Mouse (Mus musculus) lung, postnatal 10 days (tissue): ENCODE measurements at regions not wholly inside any gene's neighbourhood (a gene's known extent, or its start where the extent isn't known, plus 50 kb on each side); places are given as distances from the start of the nearest gene placed in this dataset.

ENCODE experiments used
- DNase-seq: peaks from one replicate; pipeline ENCODE4 v3.0.0; 2021

DNA sequence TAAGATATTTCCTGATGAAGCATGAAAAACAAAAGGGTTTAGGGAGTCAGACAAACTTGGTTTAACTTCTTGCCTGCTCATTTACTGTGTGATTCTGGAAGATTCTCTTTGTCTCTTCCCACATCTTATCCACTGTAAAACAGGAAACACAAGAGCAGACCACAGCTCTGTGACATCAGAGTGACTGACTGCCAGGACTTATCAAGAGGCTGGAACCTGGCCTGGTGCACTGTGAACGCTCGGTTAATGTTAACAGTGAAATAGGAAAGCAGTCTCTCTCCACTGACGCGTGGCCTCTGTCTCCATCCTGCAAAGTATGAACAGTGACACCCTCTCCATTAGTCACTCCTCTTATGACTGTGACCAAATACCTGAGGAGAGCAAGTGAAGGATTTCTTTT is 73.1 kb upstream of the Noct start:
- no peak for DNase-seq

DNA sequence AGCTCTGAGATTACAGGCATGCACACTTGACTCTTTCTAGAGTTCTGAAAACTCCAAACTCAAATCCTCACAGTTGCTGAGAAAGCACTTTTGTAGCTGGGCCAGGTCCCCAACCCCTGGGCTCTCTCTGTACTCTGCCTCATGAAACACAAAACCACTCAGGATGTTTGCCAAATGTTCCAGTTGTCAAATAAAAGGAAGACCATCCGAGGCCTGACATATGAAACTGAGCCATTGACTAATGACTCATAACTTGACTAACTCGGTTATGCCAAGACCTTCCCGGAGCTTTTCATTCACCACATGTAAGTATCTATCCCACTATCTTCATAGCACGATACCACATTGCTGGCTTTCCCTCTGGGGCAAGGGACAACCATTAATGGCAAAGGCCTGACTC is 68.6 kb upstream of the Noct start:
- DNase-seq, result no peak

DNA sequence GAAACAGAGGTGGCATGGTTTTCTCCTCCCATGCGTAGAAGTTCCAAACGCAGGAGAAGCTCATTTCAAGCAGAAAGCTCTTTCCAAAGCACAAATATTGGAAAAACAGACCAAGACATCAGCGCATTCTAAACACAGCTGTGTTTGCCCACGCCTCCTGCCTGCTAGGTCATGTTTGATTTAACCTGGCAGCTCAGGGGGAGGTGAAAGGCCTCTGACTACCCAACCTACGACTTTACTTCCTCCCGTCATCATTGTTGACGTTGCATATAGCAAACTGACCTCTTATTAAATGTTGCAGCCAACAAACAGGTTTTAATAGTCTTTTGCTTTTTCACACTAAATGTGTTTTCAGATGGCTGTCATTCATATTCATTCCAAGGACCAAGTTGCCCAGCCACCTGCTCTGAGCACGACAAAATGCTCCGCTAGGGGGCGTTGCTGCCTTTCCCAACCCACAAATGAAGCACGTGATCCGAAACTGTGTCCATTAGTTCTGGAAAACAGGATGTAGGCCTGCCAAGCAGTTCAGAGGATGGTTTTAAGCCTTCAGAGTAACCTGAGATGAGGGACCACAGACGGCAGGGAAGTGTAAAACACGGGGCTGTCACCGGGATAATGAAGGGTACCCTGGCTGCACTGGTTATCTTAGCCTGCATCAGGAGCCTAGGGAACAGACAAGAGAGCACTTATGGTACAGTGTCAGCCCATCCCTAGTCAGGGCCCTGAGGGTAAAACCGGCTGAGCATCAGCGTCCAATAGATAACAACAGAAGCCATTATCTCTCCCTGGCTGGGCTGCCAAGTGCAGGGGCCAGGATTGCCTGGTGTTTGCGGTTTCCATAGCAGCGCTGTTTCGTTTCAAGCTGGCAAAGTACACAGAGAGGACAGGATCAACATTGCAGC is 67.6 kb upstream of the Noct start:
- peak; percentile 75 for DNase-seq

DNA sequence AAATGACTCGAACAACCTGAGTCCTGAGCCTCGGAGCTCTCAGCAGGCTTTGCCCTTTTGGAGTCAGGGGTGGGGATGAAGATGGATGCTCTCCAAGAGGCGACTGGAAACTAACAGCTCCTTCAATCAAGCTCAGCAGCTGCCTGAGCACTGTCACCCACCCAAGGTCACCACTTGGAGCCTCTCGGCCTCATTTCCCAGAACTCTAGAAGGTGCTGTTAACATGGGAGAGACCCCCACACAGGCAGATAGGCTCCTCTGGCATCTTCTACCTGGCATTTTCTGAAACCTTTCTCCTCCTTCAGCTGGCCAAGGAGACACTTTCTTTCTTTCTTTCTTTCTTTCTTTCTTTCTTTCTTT is 67.0 kb upstream of the Noct start:
- no peak for DNase-seq

DNA sequence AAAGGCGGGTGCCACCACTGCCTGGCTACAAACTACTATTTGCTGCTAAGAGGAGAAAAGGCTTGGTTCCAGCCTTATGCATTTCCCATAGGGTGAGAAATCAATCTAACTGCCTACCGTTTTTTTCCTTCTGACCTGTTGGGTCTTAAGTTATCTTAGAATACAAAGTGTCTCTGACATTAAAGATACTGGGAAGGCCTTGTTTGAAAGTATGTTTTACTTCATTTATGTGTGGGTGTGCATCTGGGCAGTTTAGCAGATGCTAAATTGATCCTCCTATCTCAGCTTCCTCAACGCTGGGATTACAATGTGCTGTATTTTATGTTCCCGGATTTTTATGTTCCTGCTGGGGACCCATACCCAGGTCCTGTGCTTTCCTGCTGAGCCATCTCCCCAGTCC is 65.8 kb upstream of the Noct start:
- DNase-seq, result no peak

DNA sequence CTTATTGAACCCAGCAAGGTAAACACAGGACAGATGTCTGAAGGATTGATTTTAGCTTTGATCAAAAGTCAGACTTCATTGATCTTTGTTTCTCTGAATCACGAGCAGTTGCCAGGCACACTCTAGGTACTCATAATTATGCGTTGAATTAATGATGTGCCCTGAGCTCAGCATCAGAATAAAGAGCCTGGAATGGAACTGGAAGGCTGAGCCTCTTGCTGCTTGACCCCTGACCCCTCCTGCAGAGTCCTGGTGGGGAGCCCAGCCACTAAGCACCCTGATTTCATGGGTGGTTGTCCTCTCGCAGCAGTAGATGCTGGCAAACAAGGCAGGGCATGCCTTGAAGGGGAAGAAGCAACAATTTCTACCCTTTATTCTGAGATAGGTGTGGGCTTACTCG is 64.9 kb upstream of the Noct start:
- no peak for DNase-seq

DNA sequence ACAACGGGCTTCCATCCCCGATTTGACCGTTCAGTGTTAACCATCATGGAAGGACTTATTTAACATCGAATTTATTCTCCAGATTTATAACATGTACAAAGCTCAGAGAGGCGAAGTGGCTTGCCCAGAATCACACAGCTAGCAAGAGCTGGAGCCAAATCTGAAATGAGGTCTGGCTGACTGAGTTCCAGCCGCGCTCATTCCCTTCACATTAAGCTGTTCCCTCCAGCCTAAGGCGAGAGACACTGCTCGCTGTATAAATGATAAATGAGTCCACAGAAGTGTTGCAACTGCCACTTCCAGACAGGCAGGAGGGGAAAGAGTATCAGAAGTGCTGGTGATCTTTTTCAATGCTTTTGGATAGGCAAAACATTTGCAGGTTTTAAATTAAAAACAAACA is 64.4 kb upstream of the Noct start:
- no peak for DNase-seq

DNA sequence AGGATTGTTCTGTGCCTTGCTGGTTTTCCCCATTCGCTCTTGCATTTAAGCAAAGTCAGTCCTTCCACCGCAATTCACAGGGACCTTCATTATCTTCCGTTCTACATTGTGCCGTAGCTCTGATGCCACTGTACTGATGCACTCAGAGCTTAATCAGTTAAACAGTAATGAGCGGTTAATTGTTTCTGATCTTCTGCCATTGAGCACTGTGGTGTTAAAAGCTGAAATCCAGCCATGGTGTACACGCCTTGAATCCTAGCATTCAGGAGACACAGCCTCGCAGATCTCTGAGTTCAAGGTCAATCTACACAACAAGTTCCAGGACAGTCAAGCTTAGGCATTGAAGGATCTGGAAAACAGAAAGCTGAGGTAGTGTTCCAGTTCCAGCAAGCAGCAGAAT is 63.6 kb upstream of the Noct start:
- no peak for DNase-seq

DNA sequence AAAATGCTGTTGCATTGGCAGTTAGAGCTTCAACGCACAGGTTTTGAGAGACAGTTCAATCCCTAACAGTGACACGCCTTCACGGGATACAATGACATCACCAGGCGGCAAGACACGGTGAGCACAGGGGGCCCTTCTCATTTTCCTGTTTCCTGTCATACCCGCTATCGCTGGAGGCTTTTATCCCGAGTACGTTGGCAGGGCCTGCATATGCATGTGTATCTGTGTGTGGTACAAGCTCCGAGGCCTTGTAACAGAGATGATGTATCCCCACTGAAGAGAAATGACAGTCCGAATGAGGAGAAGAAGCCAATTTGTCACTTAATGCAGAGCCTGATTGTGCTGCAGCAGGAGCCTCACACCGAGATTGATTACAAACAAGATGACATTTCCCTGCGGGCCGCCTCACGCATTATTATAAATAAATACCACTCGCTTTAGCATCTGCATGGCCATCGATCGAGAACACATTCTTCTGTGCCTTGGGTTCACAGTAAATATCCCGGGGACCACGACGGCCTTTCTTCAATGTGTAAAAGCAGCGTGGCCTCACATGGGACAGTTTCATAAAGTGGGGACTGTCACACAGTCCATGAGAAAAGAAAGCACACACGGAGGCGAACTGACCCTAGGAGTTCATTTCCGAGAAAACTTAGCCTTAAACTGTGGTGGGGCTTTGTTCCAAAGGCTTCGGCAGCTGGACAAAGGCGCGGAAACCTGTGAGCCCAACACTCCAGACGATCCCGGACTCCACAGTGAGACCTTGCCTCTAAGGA is 54.9 kb upstream of the Noct start:
- DNase-seq, result peak; percentile 13

DNA sequence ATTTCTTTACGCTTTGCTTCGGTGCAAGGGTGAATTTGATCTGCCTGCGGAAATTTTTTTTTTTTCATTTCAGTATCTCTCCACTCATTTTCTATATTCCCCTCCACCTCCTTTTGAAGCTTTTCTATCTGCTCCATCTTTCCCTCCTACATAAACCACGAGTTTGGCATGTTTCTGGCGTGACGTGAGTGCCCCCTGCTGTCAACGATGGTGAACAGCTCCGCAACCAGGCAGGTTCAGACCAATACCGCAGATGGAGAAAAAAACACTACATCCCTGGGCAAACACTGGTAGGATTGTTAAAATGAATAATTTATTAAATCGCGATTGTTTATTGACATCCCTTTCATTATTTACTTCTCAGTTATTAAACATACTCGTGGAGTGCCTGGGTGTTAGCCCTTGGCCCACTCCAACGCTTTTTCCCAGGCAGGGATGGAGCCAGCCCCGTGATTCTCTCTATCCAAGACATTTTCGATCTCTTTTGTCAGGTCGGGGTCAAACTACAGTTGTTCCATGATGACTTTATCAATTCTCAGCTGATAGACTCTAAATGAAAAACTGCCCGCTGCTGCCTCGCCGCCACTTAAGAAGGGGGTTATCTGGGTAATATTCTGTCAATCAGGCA is 53.9 kb upstream of the Noct start:
- peak; percentile 84 for DNase-seq
